Mouse (Mus musculus) left cerebral cortex, postnatal 36 days (tissue): Measurements from ENCODE around the gene Chchd10. TPM values are rescaled to one million over a fixed set of nuclear protein-coding genes. Genes with fewer than 3 reads are reported as not detected.

ENCODE experiments used
- DNase-seq, 2 experiments: peaks; one replicate each; pipeline ENCODE4 v3.0.0; 2021 to 2022; ENCODE audit warnings: low spot score in 2 of 2, mixed read lengths in 1 of 2
- intact Hi-C: fragments of 180-260 bp; cut with DNase I; formaldehyde crosslinking; loops from one replicate; pipeline ENCODE4 v1.15.1; 2025
- total RNA-seq, 2 experiments: library from RNA; stranded (reverse); gene quantifications; 2 replicates each; pipeline ENCODE4 v1.2.3; 2021

Chchd10 gene
- total RNA-seq, 2 experiments from 2014 or later: 373 to 446 TPM

DNA sequence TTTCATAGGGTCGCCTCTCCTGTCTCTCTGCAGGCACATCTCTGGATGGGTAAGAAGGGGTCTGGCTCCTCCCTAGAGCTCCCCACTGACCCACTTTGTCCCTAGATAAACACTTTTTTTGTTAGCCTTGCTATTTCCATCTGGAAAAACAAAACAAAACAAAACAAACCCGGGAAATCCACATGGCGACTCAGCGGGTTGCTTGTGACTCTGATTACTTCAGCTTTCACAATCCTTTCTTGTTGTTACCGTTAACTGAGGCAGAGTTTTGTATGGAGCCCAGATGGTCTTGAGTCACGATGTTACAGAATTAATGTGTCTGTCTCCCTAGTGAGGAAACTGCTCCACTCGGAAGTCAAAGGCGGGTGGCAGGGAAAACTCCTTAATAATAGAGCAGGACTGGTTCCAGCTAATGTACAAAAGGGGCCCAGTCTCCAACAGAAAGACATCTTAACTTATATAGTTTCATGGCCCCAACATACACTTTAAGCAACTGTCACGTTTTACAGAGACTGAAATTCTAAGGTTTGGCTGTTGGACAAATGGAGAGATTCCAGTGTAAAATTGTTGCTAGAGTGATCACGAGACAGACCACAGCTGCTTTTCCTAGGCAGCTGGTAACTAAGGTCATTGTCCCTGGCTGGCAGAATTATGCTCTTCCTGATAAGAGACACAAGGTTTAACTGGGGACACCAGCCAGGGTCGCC is 11.3 kb downstream of the Chchd10 start:
- intact Hi-C loops: no loop called here
- DNase-seq: no peak

DNA sequence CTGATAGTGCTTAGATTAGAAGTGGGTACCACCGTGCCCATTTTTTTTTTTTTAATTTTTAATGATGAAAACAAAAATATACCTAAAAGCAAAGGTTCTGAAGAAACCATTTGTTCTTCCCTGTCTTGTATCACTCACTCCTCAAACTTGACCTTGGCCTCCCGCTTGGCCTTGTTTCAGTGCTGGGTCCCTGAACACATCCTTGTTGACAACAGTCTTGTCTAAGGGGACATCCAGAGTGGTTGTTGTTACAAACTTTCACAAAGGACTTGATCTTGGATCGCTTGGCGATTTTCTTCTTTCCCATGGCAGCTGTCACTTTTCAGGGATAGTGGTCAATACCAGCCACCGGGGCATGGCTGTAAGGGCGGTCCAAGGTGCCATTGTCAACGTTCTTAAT is 12.3 kb downstream of the Chchd10 start:
- intact Hi-C loops: no loop called here
- DNase-seq: no peak

DNA sequence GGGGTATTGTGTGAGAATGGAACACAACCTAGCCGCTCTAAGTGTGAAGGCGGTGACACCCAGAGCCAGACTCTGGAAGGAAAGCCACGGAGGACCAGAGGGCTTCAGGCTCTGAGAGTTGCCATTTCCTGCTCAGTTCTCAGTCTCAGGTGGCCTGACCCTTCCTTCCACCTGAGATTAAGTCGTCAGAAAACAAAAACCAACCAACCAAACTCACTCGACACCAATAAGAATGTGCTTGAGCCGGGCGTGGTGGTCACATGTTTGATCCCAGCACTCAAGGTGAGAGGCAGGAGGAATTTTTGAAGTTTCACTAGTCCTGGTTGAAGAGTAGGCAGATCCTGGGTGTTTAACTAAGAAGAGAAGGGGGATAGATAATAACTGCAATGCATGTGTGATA is 13.0 kb downstream of the Chchd10 start:
- intact Hi-C loops: no loop called here
- DNase-seq: no peak

DNA sequence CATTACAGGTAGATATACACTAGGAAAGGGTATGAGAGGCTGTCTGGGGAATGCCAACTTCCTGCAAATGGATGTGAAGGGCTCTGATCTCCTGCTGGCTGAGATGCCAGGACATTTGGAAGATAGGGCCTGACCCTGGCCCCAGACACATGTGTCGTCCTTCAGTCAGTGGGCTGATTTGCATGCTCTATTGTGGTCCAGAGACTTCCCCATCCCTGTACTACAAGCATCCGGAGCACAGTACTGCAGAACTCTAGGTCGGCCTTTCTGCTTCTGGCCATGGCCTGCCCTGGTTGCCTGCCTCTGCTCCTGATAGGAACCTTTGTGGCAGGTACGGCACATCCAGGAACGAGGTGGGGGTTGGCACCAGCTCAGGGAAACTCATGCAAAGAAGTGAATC is 15.1 kb downstream of the Chchd10 start:
- intact Hi-C loops: no loop called here
- DNase-seq: no peak

DNA sequence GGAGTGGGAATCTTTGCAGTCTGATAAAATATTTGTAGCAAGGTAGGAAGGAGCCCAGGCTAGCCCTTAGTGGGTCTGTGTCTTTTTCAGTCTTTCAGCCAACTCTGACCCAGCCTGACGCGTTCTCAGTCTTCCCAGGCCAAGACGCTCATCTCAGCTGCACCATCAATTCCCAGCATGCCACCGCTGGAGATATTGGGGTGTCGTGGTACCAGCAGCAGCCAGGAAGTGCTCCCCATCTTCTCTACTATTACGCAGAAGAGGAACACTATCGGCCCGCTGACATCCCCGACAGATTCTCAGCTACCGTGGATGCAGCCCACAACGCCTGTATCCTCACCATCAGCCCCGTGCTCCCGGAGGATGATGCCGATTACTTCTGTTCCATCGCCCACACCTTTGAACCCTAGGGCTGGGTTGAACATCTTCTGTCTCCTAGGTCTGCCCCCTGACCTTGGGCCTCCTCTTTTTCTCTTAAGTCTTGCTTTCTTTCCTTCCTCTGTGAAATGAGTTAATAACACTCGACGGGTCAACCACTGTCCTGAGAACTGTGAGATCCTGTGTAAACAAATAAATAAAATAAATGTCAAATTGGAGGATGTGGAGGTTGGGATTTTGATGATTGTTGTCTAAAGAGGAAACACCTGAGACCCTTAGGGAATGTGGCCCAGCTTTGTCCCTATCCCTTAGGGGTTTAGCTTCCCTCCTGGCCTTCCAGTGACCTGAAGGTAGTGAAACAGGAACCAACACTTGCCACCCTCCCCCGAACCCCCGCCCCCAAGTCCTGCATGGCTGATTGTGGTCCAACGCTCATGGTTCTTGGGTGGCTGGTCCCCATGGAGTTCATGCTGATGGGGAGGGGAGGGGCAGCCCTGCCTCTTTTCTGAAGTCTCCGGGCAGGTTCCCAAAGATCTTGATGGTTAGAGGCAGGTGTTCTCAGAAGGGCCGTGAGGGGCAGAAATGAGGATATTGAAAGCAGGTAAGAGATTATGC is 16.4 kb downstream of the Chchd10 start:
- no peak for DNase-seq
- intact Hi-C loops: loop anchor here (2.0 to 10.0 kb wide), 2 partner anchors 205 to 365 kb away; partner anchors contain the start of gene Ggt5

DNA sequence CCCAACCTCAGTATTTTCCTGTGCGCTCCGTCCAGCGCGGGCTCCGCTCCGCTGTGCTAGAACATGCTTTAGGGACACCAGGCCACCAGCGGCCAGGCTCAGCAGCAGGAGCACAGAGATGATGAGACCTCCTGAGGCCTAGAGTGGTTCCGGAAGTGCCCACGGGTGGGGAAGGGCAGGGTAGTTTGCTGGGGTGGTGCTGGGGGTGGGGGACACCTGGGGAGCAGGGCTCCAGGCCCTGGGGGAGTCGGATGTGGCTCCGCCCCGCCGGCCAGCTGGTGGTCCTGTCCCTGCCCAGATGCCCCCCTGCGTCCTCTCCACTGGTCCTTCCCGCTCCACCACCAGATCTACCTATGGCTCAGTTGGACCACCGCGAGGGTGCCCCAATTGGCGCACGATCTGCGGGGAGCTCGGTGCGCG is 17.9 kb downstream of the Chchd10 start:
- intact Hi-C loops: loop anchor here (1.0 to 10.0 kb wide), 4 partner anchors 54 to 366 kb away; partner anchors contain the start of gene Ggt5
- DNase-seq: no peak

DNA sequence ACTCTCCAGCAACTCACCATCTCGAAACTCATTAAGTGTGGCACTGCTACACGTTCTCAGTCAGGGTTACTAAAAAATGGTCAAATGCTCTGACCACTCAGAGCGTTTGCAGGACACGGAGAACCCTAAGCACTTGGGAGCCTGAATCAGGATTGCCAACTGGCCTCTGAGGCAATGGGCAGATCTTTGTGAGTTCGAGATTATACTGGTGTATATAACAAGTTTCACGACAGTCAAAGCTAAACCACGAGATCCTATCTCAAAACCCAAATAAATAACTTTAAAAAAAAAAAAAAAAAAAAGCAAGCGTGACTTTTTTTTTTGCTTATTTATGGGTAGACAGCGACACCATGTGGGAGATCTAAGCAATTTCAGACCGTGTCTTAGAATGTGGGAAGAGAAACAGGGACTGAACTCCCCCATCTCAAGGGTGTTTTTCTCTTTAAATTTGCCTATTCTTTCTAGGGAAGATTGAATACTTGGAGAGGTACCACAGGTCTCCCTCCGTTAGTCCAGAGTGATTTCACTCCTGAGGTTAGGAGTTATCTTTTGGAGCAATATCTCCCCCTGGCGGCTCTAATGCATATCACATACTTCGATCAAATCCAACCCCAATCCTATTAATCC is 18.6 kb downstream of the Chchd10 start:
- intact Hi-C loops: loop anchor here (1.0 to 10.0 kb wide), 4 partner anchors 54 to 367 kb away; partner anchors contain the start of gene Ggt5
- no peak for DNase-seq

DNA sequence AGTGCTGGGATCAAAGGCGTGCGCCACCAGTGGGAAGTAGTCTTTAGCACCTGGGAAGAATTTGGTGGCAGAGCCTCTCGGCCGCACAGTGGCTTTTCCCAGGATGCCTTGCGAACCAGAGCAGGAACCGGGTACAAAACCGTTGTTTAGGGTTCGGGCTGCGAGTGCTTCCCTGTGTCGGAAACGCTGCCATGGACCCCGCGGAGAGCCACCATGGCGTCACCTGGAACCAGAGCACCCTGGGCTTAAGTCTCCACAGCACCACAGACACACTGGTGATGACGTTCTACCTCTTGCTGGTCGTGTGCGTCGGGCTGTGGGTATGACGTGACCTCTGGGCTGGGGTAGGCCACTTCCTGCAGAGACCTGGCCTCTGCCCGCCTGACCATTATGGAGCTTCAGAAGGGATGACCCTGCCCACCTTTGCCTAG is 21.5 kb downstream of the Chchd10 start, which contains the start of gene Gm5134:
Gene Gm5134 (plus strand): TSS at position 134 of the 431 bp plus-strand sequence.
- intact Hi-C loops: loop anchor here (10.0 kb wide), 1 partner anchor 370 kb away; the partner anchor contains the start of gene Ggt5
- no peak for DNase-seq

DNA sequence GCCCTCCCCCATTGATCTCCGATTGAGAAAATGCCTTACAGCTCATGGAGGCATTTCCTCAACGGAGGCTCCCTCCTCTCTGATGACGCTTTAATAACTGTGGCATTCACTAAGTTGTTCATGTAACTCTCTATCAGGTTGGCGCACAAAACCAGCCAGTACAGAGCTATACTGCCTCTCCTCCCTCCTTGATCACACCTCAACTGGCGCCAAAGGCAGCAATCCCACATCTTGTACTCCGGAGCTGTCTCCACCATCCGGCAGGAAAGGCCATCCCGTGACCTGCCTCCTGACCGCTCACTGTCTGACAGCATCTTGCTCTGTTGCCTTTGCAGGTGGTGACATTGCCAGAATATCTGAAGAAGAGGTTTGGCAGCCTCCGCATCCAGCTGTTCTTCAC is 40.9 kb downstream of the Chchd10 start:
- intact Hi-C loops: no loop called here
- no peak for DNase-seq

DNA sequence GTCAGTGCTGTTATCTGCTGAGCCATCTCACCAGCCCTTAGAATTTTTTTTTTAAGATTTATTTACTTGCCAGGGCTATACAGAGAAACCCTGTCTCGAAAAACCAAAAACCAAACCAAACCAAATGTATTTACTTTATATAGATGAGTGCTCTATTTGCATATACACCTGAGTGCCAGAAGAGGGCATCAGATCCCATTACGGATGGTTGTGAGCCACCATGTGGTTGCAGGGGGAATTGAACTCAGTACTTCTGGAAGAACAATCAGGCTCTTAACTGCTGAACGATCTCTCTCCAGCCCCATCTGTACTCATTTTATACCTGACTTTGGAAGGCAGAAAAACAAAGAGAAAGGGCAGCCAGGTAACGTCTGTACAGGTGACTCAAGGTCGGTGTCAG is 42.3 kb downstream of the Chchd10 start:
- DNase-seq: no peak
- intact Hi-C loops: no loop called here

DNA sequence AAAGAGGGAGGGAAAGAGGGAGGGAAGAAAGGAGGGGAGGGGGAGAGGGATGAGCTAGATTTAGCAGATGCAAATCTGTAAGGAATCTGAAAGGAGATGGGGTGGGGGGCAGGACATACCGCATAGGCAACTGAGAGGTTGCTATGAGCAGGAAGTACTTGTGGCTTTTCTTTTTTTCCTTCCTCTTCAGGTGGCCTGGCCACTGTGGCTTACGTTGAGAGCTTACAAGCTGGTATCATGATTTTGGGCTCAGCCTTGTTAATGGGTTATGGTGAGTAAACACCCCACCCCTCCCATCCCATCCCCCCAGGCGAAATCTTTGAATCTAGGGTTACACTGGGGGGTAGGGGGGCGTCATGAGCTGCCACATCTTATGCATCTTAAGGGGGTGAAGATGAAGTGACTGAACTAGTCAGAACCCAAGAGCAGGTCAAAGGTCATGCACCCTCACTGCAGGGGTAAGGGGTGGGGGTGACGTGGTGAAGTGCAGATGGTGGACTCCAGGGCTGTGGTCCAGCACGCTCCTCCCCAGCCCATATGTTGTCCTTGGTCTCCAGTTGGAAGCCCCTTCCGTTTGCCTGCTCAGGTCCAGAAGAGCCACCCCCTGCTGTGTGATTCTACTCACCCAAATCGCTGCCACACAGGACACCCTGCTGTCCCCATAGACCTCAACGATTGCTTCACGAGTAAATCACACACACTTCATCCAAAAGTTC is 45.3 kb downstream of the Chchd10 start:
- DNase-seq: no peak
- intact Hi-C loops: no loop called here

DNA sequence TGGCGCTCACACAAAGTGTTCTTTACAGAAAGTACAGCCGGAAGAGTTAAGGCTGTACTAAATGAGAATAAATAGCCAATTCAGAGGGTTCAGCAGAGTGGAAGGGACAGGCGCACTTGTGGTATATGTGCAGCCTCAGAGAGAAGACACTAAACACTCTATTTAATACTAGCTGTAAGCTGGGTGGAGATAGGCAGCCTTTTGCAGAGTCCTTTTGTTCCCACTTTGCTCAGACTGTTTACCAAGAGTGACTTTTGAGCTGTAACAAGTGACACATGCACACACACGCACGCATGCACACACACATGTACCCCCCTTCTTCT is 45.9 kb downstream of the Chchd10 start:
- intact Hi-C loops: no loop called here
- no peak for DNase-seq

DNA sequence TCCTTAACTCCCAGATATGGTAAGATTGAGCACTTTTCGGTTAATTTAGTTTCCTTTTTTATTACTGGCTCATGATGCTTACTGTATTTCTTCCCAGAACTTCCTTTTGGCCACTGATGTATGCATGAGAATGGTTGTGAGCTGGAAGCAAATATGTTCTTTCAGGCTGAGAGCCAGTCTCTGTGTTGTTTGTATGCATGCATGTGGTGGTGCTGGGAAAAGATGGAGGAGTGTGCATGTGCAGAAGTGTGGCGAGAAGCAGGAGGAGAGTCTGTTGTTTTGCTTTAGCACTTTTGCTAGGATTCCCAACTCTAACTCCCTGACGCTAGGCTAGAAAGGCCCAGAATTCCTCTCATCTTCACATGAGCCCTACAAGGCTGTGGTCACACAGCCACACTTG is 46.5 kb downstream of the Chchd10 start:
- no peak for DNase-seq
- intact Hi-C loops: no loop called here

Other genes with a start within 250 kb of the Chchd10 start
- gene Cabin1, start 168.8 kb upstream of the Chchd10 start, total RNA-seq: 10 to 100 TPM; 66.4 to 85.5 TPM
- 10 to 100 TPM; 43.5 to 50.0 TPM for gene Ddt, start 159.7 kb upstream of the Chchd10 start, total RNA-seq
- not detected for gene Gm20441, start 152.2 kb upstream of the Chchd10 start, total RNA-seq
- 1 to 10 TPM in 1 of 2 experiments, under 1 TPM in 1; 0.91 to 2.0 TPM for gene Gstt3, start 151.7 kb upstream of the Chchd10 start, total RNA-seq
- gene Gstt1, start 134.5 kb upstream of the Chchd10 start, total RNA-seq: 10 to 100 TPM in 1 of 2 experiments, 1 to 10 TPM in 1; 6.2 to 11.4 TPM
- gene Gstt4, start 110.6 kb upstream of the Chchd10 start, total RNA-seq: not detected
- 1 to 10 TPM; 4.8 to 5.0 TPM for gene Gstt2, start 95.7 kb upstream of the Chchd10 start, total RNA-seq
- gene Mif, start 72.9 kb upstream of the Chchd10 start, total RNA-seq: 100 to 1,000 TPM; 506 to 546 TPM
- gene Derl3, start 39.7 kb upstream of the Chchd10 start, total RNA-seq: 1 to 10 TPM; 3.3 to 3.8 TPM
- gene Smarcb1, start 11.5 kb upstream of the Chchd10 start, total RNA-seq: 10 to 100 TPM; 80.0 to 82.4 TPM
- gene Mmp11, start 3.4 kb downstream of the Chchd10 start, total RNA-seq: 1 to 10 TPM in 1 of 2 experiments, under 1 TPM in 1; 0.79 to 1.7 TPM
- gene Gm867, start 7.5 kb downstream of the Chchd10 start, total RNA-seq: under 1 TPM in 1 of 2 experiments, not detected in 1; 0.35 TPM
- gene Vpreb3, start 9.9 kb downstream of the Chchd10 start, total RNA-seq: not detected
- gene Gm5134, start 21.4 kb downstream of the Chchd10 start, total RNA-seq: not detected
- gene Zfp280b, start 99.5 kb downstream of the Chchd10 start, total RNA-seq: 10 to 100 TPM; 14.6 TPM
- not detected for gene Slc5a4b, start 177.8 kb downstream of the Chchd10 start, total RNA-seq
- not detected for gene Slc5a4a, start 214.3 kb downstream of the Chchd10 start, total RNA-seq